Mouse (Mus musculus) gastrocnemius, adult 2 months (tissue): Measurements from ENCODE around the gene Map2k5. TPM values are rescaled to one million over a fixed set of nuclear protein-coding genes. Genes with fewer than 3 reads are reported as not detected.

Experiments used
- DNase-seq: peaks from one replicate; pipeline ENCODE4 v3.0.0; 2022
- H3K27ac ChIP-seq: fragments of 200-600 bp; 2 replicates; pipeline ENCODE4 v1.8.1; 2022; ENCODE audit warnings: mild to moderate bottlenecking
- H3K4me3 ChIP-seq: fragments of 200-600 bp; 2 replicates; pipeline ENCODE4 v1.8.1; 2022; ENCODE audit warnings: mild to moderate bottlenecking, moderate library complexity
- CTCF ChIP-seq: fragments of 200-600 bp; IDR thresholded peaks from 2 replicates; pipeline ENCODE4 v1.8.1; 2022; ENCODE audit warnings: antibody characterized with exemption, mild to moderate bottlenecking, moderate library complexity
- intact Hi-C: fragments of 180-260 bp; cut with DNase I; formaldehyde crosslinking; loops from one replicate; pipeline ENCODE4 v1.15.1; 2025
- total RNA-seq, 2 experiments: library from RNA; stranded (reverse); gene quantifications; 2 replicates each; pipeline ENCODE4 v1.2.3; 2021

Gene Map2k5
- total RNA-seq, 2 experiments from 2014 or later = 14.3 to 16.4 TPM

DNA sequence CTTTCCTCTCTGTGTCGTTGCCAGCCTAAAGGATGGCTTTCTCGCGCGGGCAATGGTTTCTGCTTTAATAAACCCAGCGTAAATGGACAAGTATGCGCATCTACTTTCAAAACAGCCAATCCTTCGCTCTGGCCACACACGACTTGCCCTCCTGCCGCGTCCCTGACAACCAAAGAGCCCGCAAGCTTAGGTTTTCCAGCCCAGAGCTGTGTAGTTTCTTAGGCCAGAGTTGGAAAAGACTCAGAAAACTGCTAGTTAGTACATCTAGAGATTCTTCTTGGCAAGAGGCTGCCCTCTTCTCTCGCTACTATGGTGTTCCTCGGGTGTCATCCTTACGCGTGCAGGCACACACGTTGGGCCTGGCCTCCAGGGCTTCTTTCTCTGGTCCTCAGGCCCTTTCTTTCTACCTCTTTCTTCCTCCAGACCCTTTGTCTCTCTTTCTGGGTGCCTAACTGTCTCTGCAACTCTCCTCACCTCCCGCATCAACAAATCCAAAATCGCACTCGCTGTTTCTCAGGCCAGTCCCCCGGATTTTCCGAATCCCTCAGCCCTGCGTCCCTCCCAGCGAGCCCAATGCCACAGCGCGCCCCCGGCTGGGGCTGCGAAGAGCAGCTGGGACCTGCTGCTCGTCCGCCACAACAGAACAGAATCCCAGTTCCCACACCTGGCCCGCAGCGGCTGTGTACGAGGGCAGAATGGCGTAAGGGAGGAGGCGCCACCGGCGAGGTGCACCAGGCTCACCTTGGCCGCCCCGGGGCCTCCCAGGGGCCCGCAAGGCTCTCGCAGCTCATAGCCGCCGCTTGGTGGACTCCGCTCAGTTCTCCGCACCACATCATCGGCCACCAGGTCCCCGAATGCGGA lies 233.8 kb downstream of the Map2k5 start:
- DNase-seq = no peak
- no peak overlapping the region for H3K27ac ChIP-seq
- no peak for TF ChIP-seq CTCF
- intact Hi-C loops = no loop called here
- H3K4me3 ChIP-seq = peak overlapping the region; percentile 58

DNA sequence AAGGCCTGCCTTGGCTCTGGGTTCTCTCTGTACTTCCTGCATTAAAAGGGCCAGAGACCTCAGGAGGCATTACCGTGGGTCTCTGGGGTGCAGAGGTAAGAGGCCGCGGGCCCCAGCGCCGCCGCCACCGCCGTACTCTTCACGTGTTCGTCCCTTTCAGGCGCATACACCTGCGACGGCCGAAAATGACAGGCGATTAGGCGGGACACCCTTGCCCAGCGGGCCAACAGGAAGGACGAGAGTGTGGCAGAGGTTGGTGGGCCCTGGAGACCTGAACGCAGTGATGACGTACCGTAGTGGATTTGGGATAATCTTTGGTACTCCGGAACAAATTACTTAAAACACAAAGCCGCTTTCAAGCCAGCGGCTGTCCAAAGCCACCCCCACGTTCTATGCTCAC lies 234.5 kb downstream of the Map2k5 start:
- no peak for TF ChIP-seq CTCF
- DNase-seq = no peak
- intact Hi-C loops = no loop called here
- H3K27ac ChIP-seq = no peak overlapping the region
- peak overlapping the region; percentile 29 for H3K4me3 ChIP-seq

DNA sequence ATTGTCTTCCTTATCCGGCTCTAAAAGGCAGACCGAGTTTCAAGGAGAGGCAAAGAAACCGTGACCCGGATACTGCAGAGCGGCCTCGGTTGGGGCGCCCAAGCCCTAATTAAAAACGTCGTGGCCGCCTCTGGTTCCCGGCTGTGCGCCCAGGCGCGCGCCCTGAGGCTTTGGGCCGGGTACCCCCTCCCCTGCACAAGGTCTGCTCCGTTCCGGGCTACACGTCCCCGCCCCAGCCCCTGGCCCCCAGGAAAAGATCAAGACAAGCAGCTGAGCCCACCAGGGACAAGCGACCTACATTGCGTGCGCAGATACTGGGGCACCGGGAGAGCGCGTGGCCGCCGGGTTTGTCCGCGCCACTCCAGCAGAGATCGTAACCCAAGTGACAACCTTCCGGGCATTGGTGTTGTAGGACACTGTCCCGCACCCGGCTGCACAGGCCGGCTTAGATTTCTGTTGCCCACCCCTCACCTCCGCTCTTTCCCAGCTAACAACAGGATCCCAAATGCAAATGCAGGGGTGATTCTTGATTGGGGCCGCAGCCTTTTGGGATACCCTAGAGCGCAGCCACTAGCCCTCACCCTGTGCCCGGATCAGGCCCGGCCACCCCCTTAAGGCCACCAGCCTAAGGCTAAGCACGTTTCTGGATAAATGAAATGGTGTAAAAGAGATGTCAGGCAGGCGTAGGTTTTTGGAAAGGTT lies 235.2 kb downstream of the Map2k5 start:
- H3K4me3 ChIP-seq = no peak overlapping the region; the same call in 1 of the 2 replicates
- no peak for DNase-seq
- H3K27ac ChIP-seq = no peak overlapping the region
- intact Hi-C loops = no loop called here
- TF ChIP-seq CTCF = no peak

DNA sequence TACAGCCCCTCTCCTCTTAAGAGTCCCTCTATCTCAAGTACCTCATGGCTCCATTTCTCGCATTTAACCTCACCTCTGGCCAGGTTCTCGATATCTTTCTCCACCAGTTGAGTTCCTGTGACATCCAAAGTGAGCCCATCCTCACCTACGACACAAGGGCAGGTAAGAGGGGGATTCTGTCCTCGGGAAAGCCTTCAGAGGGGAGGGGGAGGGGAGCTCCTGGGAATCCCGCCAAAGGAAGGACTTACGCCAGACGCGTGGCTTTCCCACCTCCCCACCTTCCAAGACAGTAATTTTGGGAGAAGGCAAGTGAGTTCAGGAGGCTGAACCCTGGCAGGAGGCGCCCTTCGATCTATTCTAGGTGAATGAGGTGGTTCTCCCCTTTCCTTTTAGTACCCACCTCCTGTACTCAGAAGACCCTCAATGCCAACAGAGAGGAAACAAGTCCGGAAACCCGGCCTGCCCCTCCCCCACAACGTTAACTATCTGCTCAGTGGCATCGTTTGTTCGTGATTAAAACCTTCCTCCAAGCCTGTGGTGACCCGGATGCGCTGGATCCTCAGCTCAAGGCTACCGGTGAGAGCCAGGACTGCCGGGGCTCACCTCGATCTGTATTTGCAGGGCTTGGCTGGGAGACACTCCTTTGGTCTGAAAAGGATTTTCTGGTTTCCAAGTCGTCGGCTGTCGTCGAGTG lies 235.9 kb downstream of the Map2k5 start:
- no peak for DNase-seq
- H3K4me3 ChIP-seq = no peak overlapping the region; the same call in 1 of the 2 replicates
- intact Hi-C loops = no loop called here

DNA sequence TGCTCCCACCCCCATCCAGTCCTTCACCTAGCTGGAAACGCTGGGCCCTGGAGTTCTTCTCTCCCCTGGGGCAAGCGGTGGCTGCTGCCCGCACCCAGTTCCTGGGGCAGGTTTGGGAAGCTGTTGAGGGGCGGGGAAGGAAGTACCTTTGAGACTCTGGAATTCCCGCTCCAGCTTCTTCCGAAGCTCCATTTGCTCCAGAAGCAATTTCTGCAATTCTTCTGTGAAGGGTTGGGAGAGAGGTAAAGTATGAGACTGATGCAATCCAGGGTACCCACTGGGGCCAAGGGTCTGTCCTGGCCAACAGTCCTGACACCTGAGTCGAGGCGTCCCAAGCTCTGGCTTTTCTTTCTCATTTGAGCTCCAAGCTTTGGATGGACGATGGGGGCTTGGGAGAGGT lies 237.5 kb downstream of the Map2k5 start:
- TF ChIP-seq CTCF = no peak
- Histone ChIP-seq H3K27ac (no peak overlapping the region), H3K4me3 (no peak overlapping the region)
- intact Hi-C loops = no loop called here
- DNase-seq = no peak

More for the DNA sequence above, 235.9 kb downstream of the Map2k5 start:
- no peak for TF ChIP-seq CTCF
- H3K27ac ChIP-seq = no peak overlapping the region

DNA sequence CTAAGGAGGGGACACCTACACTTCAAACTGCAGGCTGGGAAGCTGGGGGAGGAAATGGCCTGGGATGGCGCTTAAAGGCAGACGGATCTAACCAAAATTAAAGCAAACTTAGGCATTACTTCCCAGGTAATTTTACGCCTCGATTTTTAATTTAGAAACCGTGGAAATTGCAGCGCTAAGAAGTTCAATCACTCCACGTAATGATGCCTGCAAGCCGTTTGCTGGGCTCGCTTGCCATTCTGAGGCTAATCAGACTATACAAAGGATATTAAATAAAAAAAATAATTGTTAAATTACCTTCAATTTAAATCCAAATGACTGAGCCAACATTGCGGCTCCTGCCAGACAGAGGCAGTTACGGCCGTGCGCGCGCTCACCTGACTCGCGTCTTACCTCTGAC lies 238.0 kb downstream of the Map2k5 start:
- no peak overlapping the region for H3K4me3 ChIP-seq
- TF ChIP-seq CTCF = no peak
- intact Hi-C loops = loop anchor here (5.0 kb wide), 1 partner anchor 703 kb away; no protein-coding TSS in a partner anchor
- H3K27ac ChIP-seq = no peak overlapping the region
- DNase-seq = no peak

DNA sequence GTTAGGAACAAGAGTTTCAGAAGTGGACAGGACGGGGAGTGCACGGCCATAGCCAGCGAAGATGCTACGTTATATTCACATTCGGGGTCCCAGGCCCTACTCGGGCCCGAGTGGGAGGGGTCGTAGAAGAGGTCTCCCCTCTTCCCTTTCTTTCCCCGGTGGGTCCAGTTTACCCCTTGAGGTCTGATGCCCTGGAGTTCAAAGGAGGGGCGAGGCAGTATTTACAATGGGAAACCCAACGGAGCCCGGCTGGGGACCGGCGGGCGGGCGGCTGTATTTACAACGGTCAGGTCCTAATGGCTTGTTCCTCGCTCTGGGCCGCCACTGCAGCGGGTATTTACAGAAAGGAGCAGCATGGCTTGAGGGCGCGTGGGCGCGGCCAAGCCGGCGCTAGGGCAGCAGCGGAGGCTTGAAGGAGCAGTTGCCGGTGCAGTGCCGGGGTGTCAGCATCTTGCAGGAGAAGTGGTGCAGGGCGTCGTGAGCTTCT lies 239.2 kb downstream of the Map2k5 start:
- no peak for DNase-seq
- Histone ChIP-seq H3K27ac (no peak overlapping the region), H3K4me3 (peak overlapping the region; percentile 41)
- intact Hi-C loops = loop anchor here (5.0 kb wide), 1 partner anchor 704 kb away; no protein-coding TSS in a partner anchor
- TF ChIP-seq CTCF = no peak

DNA sequence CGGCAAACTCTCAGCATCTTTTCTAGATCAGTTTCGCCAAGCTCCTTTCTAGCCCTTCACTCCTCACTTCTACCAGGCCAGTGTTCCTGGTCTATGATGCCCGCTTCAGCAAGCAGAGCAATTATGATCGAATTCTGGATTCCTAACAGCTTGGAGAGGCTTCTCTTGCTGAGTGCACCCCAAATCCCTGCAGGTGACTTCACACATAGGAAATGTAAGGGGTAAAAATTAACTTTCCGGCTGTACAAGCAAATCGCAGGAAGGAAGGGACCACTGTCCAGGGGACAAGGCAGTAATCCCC lies 240.1 kb downstream of the Map2k5 start:
- TF ChIP-seq CTCF = no peak
- intact Hi-C loops = loop anchor here (5.0 kb wide), 1 partner anchor 705 kb away; no protein-coding TSS in a partner anchor
- DNase-seq = no peak
- Histone ChIP-seq H3K27ac (no peak overlapping the region), H3K4me3 (no peak overlapping the region)

DNA sequence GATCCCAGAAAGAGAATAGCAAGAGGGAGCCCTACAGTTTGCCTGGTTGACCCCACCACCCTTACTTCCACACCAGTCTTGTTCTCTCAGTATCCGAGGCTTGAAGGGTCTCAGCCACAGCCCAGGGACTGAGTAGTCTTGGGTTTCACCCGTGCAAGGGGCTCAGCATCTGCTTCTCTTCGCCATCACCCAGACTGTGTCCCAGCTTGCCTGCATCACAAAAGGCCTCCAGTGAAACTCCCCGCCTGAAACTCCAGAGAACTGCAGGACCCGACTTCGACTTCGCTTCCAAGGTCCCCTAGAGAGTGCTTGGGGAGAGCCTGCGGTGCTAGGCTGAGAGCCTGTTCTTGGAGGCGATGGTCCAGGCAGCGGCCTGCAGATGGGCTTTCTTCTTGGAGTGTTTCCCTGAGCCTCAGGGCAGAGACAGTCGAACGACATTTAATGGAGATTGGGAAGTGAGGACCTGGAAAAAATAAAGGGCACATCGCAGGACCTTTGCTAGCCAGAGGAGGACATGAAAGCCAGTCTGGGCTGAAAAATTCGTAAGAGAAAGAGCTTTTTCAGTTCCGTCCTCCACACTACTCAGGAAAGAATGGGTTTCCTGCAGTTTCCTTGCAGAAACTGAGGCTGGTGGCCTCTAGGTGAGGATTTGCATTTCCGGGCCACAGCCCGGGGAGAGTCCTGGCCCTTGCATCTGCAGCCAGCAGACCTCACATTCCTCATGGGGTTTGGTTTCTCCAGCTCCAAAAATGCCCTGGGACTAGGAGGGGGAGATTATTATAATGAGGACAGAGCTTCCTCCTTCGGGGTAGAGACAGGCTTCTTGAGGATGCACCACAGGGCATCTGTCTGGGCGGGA lies 240.7 kb downstream of the Map2k5 start:
- intact Hi-C loops = loop anchor here (1.0 to 5.0 kb wide), 2 partner anchors 325 to 705 kb away; no protein-coding TSS in a partner anchor
- TF ChIP-seq CTCF = no peak
- DNase-seq = no peak
- Histone ChIP-seq H3K4me3 (no peak overlapping the region), H3K27ac (no peak overlapping the region)

DNA sequence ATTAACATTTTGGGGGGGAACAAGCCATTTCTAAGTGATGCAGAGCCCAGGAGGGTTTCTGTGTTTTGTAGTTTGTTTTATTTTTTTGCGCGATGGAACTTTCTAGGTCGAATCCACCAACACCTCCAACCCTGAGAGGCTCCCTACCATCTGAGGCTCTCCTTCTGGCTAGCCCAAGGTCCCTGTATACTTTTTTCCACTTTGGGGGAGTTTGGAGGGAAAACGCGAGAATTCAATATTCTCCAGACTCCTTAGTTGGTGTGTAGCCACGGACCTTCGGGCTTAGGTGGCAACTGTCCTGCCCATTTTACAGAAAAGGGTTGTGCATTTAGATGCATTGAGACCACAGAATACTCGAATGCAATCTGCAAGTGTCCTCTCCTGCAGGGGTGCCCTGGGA lies 241.5 kb downstream of the Map2k5 start:
- DNase-seq = no peak
- Histone ChIP-seq H3K27ac (no peak overlapping the region), H3K4me3 (no peak overlapping the region)
- TF ChIP-seq CTCF = no peak
- intact Hi-C loops = loop anchor here (1.0 to 5.0 kb wide), 2 partner anchors 326 to 706 kb away; no protein-coding TSS in a partner anchor

DNA sequence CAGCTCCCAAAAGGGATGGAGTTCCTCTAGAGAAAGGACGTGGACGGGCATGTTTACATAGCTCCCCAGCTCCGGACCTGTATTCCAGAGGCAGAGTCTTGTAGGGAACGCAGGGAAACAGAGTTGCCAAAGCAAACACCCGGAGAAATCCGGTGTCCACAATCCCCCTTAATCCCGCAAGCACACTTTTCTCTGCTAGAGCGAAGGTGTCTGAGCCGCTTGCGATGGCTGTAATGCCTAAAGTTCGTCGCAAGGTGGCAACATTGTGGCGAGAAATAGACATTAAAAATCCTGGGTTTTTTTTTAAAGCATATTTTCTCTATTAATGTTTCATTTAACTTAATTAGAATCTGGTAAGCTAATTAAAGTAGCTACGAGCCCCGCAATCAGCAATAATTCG lies 241.9 kb downstream of the Map2k5 start:
- DNase-seq = peak; percentile 49
- no peak overlapping the region for H3K27ac ChIP-seq
- peak overlapping the region; percentile 80 for H3K4me3 ChIP-seq
- intact Hi-C loops = loop anchor here (1.0 to 5.0 kb wide), 2 partner anchors 326 to 706 kb away; no protein-coding TSS in a partner anchor
- peak; percentile 92 for TF ChIP-seq CTCF
